Mouse (Mus musculus): ENCODE results near the gene Eif3i.

DNA sequence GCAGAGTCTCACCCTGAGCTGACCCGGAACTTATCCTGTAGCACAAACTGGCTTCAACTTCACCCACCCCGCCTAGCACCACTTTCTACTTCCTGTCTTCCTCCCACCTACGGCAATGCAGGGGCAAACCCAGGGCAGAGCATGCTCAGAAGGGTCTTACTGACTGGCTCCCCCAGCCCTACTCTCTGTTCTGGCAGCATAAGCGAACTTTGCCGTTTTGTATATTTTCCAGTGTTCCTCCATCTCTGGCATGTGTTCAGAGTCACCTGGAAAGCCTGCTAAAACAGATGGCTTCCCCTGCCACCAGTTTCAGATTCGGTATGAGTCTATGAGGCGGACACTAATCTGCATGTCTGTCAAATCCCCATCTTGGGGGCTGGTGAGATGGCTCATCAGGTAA lies 20.1 kb downstream of the Eif3i start:
- no peak; the same call in 1 of the 2 replicates for TF ChIP-seq ZKSCAN1 (IDR thresholded peaks at IDR 0.05; ENCODE audit: borderline replicate concordance, low read depth, low read length)
- no peak; a peak in 1 of 4 replicates for TF ChIP-seq CTCF (conservative IDR thresholded peaks at IDR 0.05 in 1 of 2, IDR thresholded peaks at IDR 0.05 in 1 of 2; ENCODE audit: low read depth in 2 of 2, low read length in 2 of 2)

All from CH12.LX (cell line).